ENCODE assay signal across 7 mouse cellular contexts in the genomic region with DNA sequence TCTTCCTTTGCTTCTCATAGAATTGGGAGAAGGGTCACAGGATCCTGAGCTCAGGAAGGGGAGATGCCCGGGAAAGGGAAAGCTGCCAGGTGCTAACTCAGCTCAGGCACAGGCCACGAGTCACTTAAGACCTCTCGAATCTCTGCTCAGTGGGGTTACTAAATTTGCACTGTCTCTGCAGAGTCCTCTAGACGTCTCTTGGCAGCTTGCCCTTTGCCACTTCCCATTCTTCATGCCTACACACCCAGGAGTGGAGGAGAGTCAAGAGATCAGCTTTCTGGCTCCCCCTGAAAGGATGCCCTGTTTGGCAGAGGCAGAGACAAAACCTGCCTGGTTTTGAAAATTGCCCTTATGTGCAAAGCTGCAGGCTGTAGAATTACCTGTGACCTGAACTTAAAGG. TPM values are rescaled to one million over a fixed set of nuclear protein-coding genes. Genes with fewer than 3 reads are reported as not detected.
DNase-seq lines count a peak whose midpoint lies in the region; ATAC-seq and TF ChIP-seq lines count a peak whose summit lies in the region.

No protein-coding gene starts in this region.

- no peaks in the 10 kb centered on the region for H3K4me1 ChIP-seq in hindbrain, embryonic 11.5 days (replicated peaks; ENCODE audit: control insufficient read depth, insufficient read depth, low read length)

- H3K36me3 ChIP-seq in hindbrain, embryonic 11.5 days (ENCODE audit: control insufficient read depth, insufficient read depth, low read length), result no peaks in the 10 kb centered on the region

- no peaks in the 10 kb centered on the region for H3K9me3 ChIP-seq in hindbrain, embryonic 11.5 days (ENCODE audit: control insufficient read depth, low read length)

- H3K27ac ChIP-seq in gastrocnemius, adult 2 months, result no peak overlapping the region
- H3K27ac ChIP-seq in hindbrain, embryonic 11.5 days (ENCODE audit: low read depth, low read length), result no peak overlapping the region

- H3K27me3 ChIP-seq in hindbrain, embryonic 11.5 days (ENCODE audit: control insufficient read depth, insufficient read depth, low read length), result no peaks in the 10 kb centered on the region

- WGBS in hindbrain, embryonic 11.5 days, result 56% methylated on average over 4 of the region's 4 CpGs

- no peak for ATAC-seq in hindbrain, embryonic 11.5 days (ENCODE audit: low FRiP score)

- no peak for TF ChIP-seq CTCF in gastrocnemius, adult 2 months (IDR thresholded peaks at IDR 0.05)

- no peak overlapping the region for H3K9ac ChIP-seq in hindbrain, embryonic 11.5 days (ENCODE audit: low read depth, low read length)

- intact Hi-C loops in gastrocnemius, adult 2 months (cut with DNase I), result no loop called here

- no peak overlapping the region for H3K4me2 ChIP-seq in hindbrain, embryonic 11.5 days (replicated peaks; ENCODE audit: low read depth, low read length)

- H3K4me3 ChIP-seq in gastrocnemius, adult 2 months, result no peak overlapping the region
- H3K4me3 ChIP-seq in hindbrain, embryonic 11.5 days (ENCODE audit: low read depth, low read length), result no peak overlapping the region

- DNase-seq in 3134 (ENCODE audit: extremely low read depth, insufficient read length, low spot score) (peak; percentile 22), 416B (ENCODE audit: low read depth) (peak; percentile 95)
- peak; percentile 65 for DNase-seq in gastrocnemius, adult 2 months
- DNase-seq in kidney, postnatal 36 days, result peak; percentile 80 to 83
- peak; percentile 62 to 66 for DNase-seq in monocyte, adult 2 months (ENCODE audit: low read depth in 1 of 2, low spot score in 2 of 2)
- DNase-seq in cerebellum, adult 9-11 months, result no peak
- DNase-seq in hindbrain, embryonic 11.5 days (ENCODE audit: low spot score), result no peak

RNA-seq across cellular contexts. Expression of a gene that starts 17.4 kb away (rescaled TPM):
- 1 to 10 TPM; 4.4 to 9.3 TPM for total RNA-seq in gastrocnemius, adult 2 months (2021)
- 20.2 and 20.8 TPM in 2 replicates for polyA plus RNA-seq in hindbrain, embryonic 11.5 days (2014; fragmentation: Nextera tagmentation; extraction: Ambion mirVana)

Comparison
In these comparisons a context has a peak if more than half of its experiments do, and no peak if none do; other contexts are left out.
1. DNase-seq: peak in 3134 (single experiment), 416B (single experiment), gastrocnemius, adult 2 months (single experiment), kidney, postnatal 36 days (2 of 2) and monocyte, adult 2 months (2 of 2); none in cerebellum, adult 9-11 months (single experiment) and hindbrain, embryonic 11.5 days (single experiment).